Mouse (Mus musculus): ENCODE measurements at regions not wholly inside any gene's neighbourhood (a gene's known extent, or its start where the extent isn't known, plus 50 kb on each side); places are given as distances from the start of the nearest gene placed in this dataset.

- no peak for DNase-seq
These were observed 396.0 kb upstream of the Mki67 start for GRCm38 (mm10) chr7:136112163-136112562.

- no peak for DNase-seq
These were observed 404.8 kb upstream of the Mki67 start for GRCm38 (mm10) chr7:136120930-136121329.

GRCm38 (mm10) chr7:136121406-136121805, 405.2 kb upstream of the Mki67 start:
- peak in 1 of 2 experiments; percentile 13 for DNase-seq

- DNase-seq: no peak
These were observed 408.6 kb upstream of the Mki67 start for GRCm38 (mm10) chr7:136124786-136125185.

GRCm38 (mm10) chr7:136126393-136126792, 410.2 kb upstream of the Mki67 start:
- DNase-seq: no peak

- DNase-seq: no peak
These were observed 411.4 kb upstream of the Mki67 start for GRCm38 (mm10) chr7:136127576-136127975.

- peak; percentile 19 to 28 for DNase-seq
These were observed 413.6 kb upstream of the Mki67 start for GRCm38 (mm10) chr7:136129721-136130123.

GRCm38 (mm10) chr7:136130666-136131239, 414.6 kb upstream of the Mki67 start:
- no peak for DNase-seq

GRCm38 (mm10) chr7:136132976-136133375, 416.8 kb upstream of the Mki67 start:
- DNase-seq: no peak

GRCm38 (mm10) chr7:136136666-136137065, 420.5 kb upstream of the Mki67 start:
- no peak for DNase-seq

GRCm38 (mm10) chr7:136137341-136137740, 421.2 kb upstream of the Mki67 start:
- no peak for DNase-seq

GRCm38 (mm10) chr7:136137831-136138602, 421.9 kb upstream of the Mki67 start:
- DNase-seq: no peak

GRCm38 (mm10) chr7:136142832-136143231, 426.7 kb upstream of the Mki67 start:
- DNase-seq: no peak

GRCm38 (mm10) chr7:136150196-136150595, 434.0 kb upstream of the Mki67 start:
- DNase-seq: peak in 1 of 2 experiments; percentile 23

GRCm38 (mm10) chr7:136151301-136151930, 435.3 kb upstream of the Mki67 start:
- DNase-seq: no peak

GRCm38 (mm10) chr7:136152470-136152869, 436.3 kb upstream of the Mki67 start:
- DNase-seq: peak; percentile 69 to 76

GRCm38 (mm10) chr7:136153621-136154020, 437.5 kb upstream of the Mki67 start:
- DNase-seq: no peak

GRCm38 (mm10) chr7:136159136-136159535, 443.0 kb upstream of the Mki67 start:
- no peak for DNase-seq

- DNase-seq: no peak
These were observed 445.4 kb upstream of the Mki67 start for GRCm38 (mm10) chr7:136161526-136161925.

GRCm38 (mm10) chr7:136164834-136165233, 448.7 kb upstream of the Mki67 start:
- no peak for DNase-seq

GRCm38 (mm10) chr7:136169261-136169660, 453.1 kb upstream of the Mki67 start:
- DNase-seq: no peak

- no peak for DNase-seq
These were observed 460.2 kb upstream of the Mki67 start for GRCm38 (mm10) chr7:136176373-136176772.

GRCm38 (mm10) chr7:136180996-136181395, 464.8 kb upstream of the Mki67 start:
- DNase-seq: no peak

GRCm38 (mm10) chr7:136182101-136182500, 465.9 kb upstream of the Mki67 start:
- DNase-seq: no peak
